Mouse (Mus musculus) liver, embryonic 13.5 days (tissue): Measurements from ENCODE around the gene Htr3b. TPM values are rescaled to one million over a fixed set of nuclear protein-coding genes. Genes with fewer than 3 reads are reported as not detected.

ENCODE experiments used
- ATAC-seq: fragments of 200-750 bp; cut with Nextera tagmentation; 2 replicates; pipeline ENCODE4 v1.8.0; 2017; ENCODE audit warnings: low read depth, mild to moderate bottlenecking, moderate number of reproducible peaks, moderate library complexity
- DNase-seq: peaks from one replicate; pipeline ENCODE4 v3.0.0; 2022
- H3K27ac ChIP-seq: fragments of 300-500 bp; sonication (generic); 2 replicates; pipeline ENCODE4 v1.5.1; 2015; ENCODE audit warnings: moderate library complexity, mild to moderate bottlenecking, inconsistent platforms
- H3K27me3 ChIP-seq: fragments of 300-500 bp; sonication (generic); 2 replicates; pipeline ENCODE4 v1.6.1; 2015; ENCODE audit warnings: mild to moderate bottlenecking, inconsistent platforms
- H3K36me3 ChIP-seq: fragments of 300-500 bp; sonication (generic); 2 replicates; pipeline ENCODE4 v1.6.1; 2015; ENCODE audit warnings: mild to moderate bottlenecking, inconsistent platforms
- H3K4me1 ChIP-seq: fragments of 300-500 bp; sonication (generic); replicated peaks from 2 replicates; pipeline ENCODE4 v1.6.1; 2015; ENCODE audit warnings: inconsistent platforms
- H3K4me2 ChIP-seq: fragments of 300-500 bp; sonication (generic); 2 replicates; pipeline ENCODE4 v1.6.1; 2015; ENCODE audit warnings: inconsistent platforms, mild to moderate bottlenecking, moderate library complexity
- H3K4me3 ChIP-seq: fragments of 300-500 bp; sonication (generic); replicated peaks from 2 replicates; pipeline ENCODE4 v1.5.1; 2015; ENCODE audit warnings: mild to moderate bottlenecking, inconsistent platforms
- H3K9ac ChIP-seq: fragments of 300-500 bp; sonication (generic); 2 replicates; pipeline ENCODE4 v1.6.1; 2015; ENCODE audit warnings: mild to moderate bottlenecking, inconsistent platforms
- H3K9me3 ChIP-seq: fragments of 300-500 bp; sonication (generic); replicated peaks from 2 replicates; pipeline ENCODE4 v1.6.1; 2016; ENCODE audit warnings: inconsistent platforms
- WGBS: fragments of 180-500 bp; shearing (Covaris S2); methylation state at CpG from one replicate; pipeline ENCODE4 v1.1.7; 2015; ENCODE audit not compliant: insufficient replicate concordance; 5-methylcytosine and 5-hydroxymethylcytosine counted together
- polyA plus RNA-seq: library from polyadenylated mRNA; unstranded; fragments of >200 nt; fragmentation: Nextera tagmentation; extraction: Ambion mirVana; gene quantifications from 2 replicates; pipeline ENCODE4 v1.2.1, GENCODE M21; 2015

Htr3b gene
- polyA plus RNA-seq, 1 experiment from 2014 or later, result not detected

GRCm38 (mm10) chr9:48916011-48916788 is 48.6 kb downstream of the Htr3b start:
- Histone ChIP-seq H3K27me3 (0 out of 2 replicates have a peak, but pooled peaks cover 3% of the 10 kb centered on the region), H3K9ac (no peak overlapping the region), H3K4me1 (no peaks in the 10 kb centered on the region), H3K9me3 (no peaks in the 10 kb centered on the region), H3K36me3 (no peaks in the 10 kb centered on the region), H3K27ac (no peak overlapping the region), H3K4me2 (no peak overlapping the region), H3K4me3 (no peak overlapping the region)
- WGBS, result 71% methylated on average over 18 of the region's 18 CpGs
- DNase-seq (no peak), ATAC-seq (no peak)

- no peak within 1 kb of the TSS for H3K4me3 ChIP-seq
- peaks cover 10% of the 10 kb centered on the region for H3K27me3 ChIP-seq
- no peak within 1 kb of the TSS for H3K9ac ChIP-seq
- H3K36me3 ChIP-seq, result no peaks in the 10 kb centered on the region
- H3K27ac ChIP-seq, result no peak within 1 kb of the TSS
- DNase-seq (no peak), ATAC-seq (no peak)
- 11% methylated on average over 9 of the region's 9 CpGs for WGBS
- H3K9me3 ChIP-seq, result no peaks in the 10 kb centered on the region
- no peak within 1 kb of the TSS for H3K4me2 ChIP-seq
- H3K4me1 ChIP-seq, result no peaks in the 10 kb centered on the region
Observed at GRCm38 (mm10) chr9:48910885-48911537, 53.8 kb downstream of the Htr3b start, which contains the start of gene Htr3a. TSS of gene Htr3a (minus strand) at chr9:48911099.

- Histone ChIP-seq H3K4me1 (no peaks in the 10 kb centered on the region), H3K9me3 (no peaks in the 10 kb centered on the region), H3K36me3 (no peaks in the 10 kb centered on the region), H3K27ac (no peak overlapping the region), H3K4me3 (no peak overlapping the region), H3K9ac (no peak overlapping the region), H3K4me2 (no peak overlapping the region), H3K27me3 (no peaks in the 10 kb centered on the region)
- DNase-seq (no peak), ATAC-seq (no peak)
- 72% methylated on average over 5 of the region's 5 CpGs for WGBS
Observed at GRCm38 (mm10) chr9:48904421-48904820, 60.4 kb downstream of the Htr3b start.

- no peak overlapping the region for H3K4me2 ChIP-seq
- no peaks in the 10 kb centered on the region for H3K27me3 ChIP-seq
- ATAC-seq, result no peak
- no peaks in the 10 kb centered on the region for H3K9me3 ChIP-seq
- H3K36me3 ChIP-seq, result no peaks in the 10 kb centered on the region
- WGBS, result 66% methylated on average over 2 of the region's 2 CpGs
- H3K9ac ChIP-seq, result no peak overlapping the region
- H3K4me3 ChIP-seq, result no peak overlapping the region
- DNase-seq, result no peak
- H3K4me1 ChIP-seq, result no peaks in the 10 kb centered on the region
- H3K27ac ChIP-seq, result no peak overlapping the region
Observed at GRCm38 (mm10) chr9:48903766-48904165, 61.0 kb downstream of the Htr3b start.

- Histone ChIP-seq H3K9me3 (no peaks in the 10 kb centered on the region), H3K27ac (no peak overlapping the region), H3K9ac (no peak overlapping the region), H3K27me3 (peaks cover 12% of the 10 kb centered on the region; the same call in 1 of the 2 replicates), H3K36me3 (no peaks in the 10 kb centered on the region), H3K4me1 (no peaks in the 10 kb centered on the region), H3K4me2 (no peak overlapping the region), H3K4me3 (no peak overlapping the region)
- 16% methylated on average over 8 of the region's 8 CpGs for WGBS
- ATAC-seq (no peak), DNase-seq (no peak)
Observed at GRCm38 (mm10) chr9:48898551-48898950, 66.2 kb downstream of the Htr3b start.

- no peaks in the 10 kb centered on the region for H3K4me1 ChIP-seq
- no peak overlapping the region for H3K4me2 ChIP-seq
- WGBS, result 37% methylated on average over 18 of the region's 18 CpGs
- no peaks in the 10 kb centered on the region for H3K9me3 ChIP-seq
- H3K36me3 ChIP-seq, result no peaks in the 10 kb centered on the region
- H3K27me3 ChIP-seq, result peaks cover 12% of the 10 kb centered on the region; the same call in 1 of the 2 replicates
- ATAC-seq (no peak), DNase-seq (no peak)
- H3K27ac ChIP-seq, result no peak overlapping the region
- no peak overlapping the region for H3K9ac ChIP-seq
- no peak overlapping the region for H3K4me3 ChIP-seq
Observed at GRCm38 (mm10) chr9:48895819-48896536, 68.8 kb downstream of the Htr3b start.

GRCm38 (mm10) chr9:48894755-48895154 is 70.0 kb downstream of the Htr3b start:
- Histone ChIP-seq H3K9me3 (no peaks in the 10 kb centered on the region), H3K27me3 (peaks cover 12% of the 10 kb centered on the region; the same call in 1 of the 2 replicates), H3K27ac (no peak overlapping the region), H3K4me1 (no peaks in the 10 kb centered on the region), H3K4me3 (no peak overlapping the region), H3K36me3 (no peaks in the 10 kb centered on the region), H3K9ac (no peak overlapping the region), H3K4me2 (no peak overlapping the region)
- ATAC-seq (no peak), DNase-seq (no peak)
- WGBS, result 52% methylated on average over 6 of the region's 6 CpGs

- Histone ChIP-seq H3K4me3 (no peak overlapping the region), H3K27me3 (peaks cover 12% of the 10 kb centered on the region; the same call in 1 of the 2 replicates), H3K4me1 (no peaks in the 10 kb centered on the region), H3K36me3 (no peaks in the 10 kb centered on the region), H3K9ac (no peak overlapping the region), H3K4me2 (no peak overlapping the region), H3K9me3 (no peaks in the 10 kb centered on the region), H3K27ac (no peak overlapping the region)
- 22% methylated on average over 3 of the region's 3 CpGs for WGBS
- peak; percentile 15 for DNase-seq
- no peak for ATAC-seq
Observed at GRCm38 (mm10) chr9:48893986-48894385, 70.8 kb downstream of the Htr3b start.

GRCm38 (mm10) chr9:48889093-48889492 is 75.7 kb downstream of the Htr3b start:
- 60% methylated on average over 7 of the region's 7 CpGs for WGBS
- no peaks in the 10 kb centered on the region for H3K27me3 ChIP-seq
- H3K9me3 ChIP-seq, result no peaks in the 10 kb centered on the region
- DNase-seq (no peak), ATAC-seq (no peak)
- H3K4me3 ChIP-seq, result no peak overlapping the region
- no peaks in the 10 kb centered on the region for H3K36me3 ChIP-seq
- H3K4me2 ChIP-seq, result no peak overlapping the region
- H3K4me1 ChIP-seq, result no peaks in the 10 kb centered on the region
- no peak overlapping the region for H3K27ac ChIP-seq
- no peak overlapping the region for H3K9ac ChIP-seq
